Mouse (Mus musculus) C2C12 (cell line): ENCODE measurements at regions not wholly inside any gene's neighbourhood (a gene's known extent, or its start where the extent isn't known, plus 50 kb on each side); places are given as distances from the start of the nearest gene placed in this dataset.

Source experiments
- CEBPB ChIP-seq: IDR thresholded peaks from one replicate; pipeline ENCODE4 v1.6.1; 2011; ENCODE audit warnings: low read depth, mild to moderate bottlenecking, control low read depth, moderate library complexity
- CTCF ChIP-seq: IDR thresholded peaks from one replicate; pipeline ENCODE4 v1.5.1; 2011; ENCODE audit not compliant: control insufficient read depth, insufficient read depth, insufficient read length
- MAX ChIP-seq: IDR thresholded peaks from one replicate; pipeline ENCODE4 v1.6.1; 2011; ENCODE audit warnings: mild to moderate bottlenecking, control low read depth
- MYOG ChIP-seq: IDR thresholded peaks from one replicate; pipeline ENCODE4 v1.6.1; 2011; ENCODE audit not compliant: control insufficient read depth, insufficient read length; ENCODE audit errors: extremely low read depth

DNA sequence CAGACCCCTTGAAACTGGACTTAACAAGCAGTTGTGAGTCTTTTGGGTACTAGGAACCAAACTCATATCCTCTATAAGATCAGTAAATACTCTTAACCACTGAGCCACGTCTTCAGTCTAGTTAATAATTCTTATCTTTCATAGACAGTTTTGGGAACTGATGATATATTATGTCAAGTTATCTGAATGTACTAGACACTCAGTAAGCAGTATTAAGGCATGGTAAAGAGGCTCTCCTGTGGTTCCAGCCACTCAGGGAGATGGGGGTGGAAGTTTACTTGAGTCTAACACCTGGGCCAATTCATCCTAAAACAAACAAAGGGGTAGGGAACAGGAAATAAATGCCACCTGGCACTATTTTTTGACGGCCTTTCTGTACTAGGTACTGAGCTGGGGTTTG lies 81.2 kb upstream of the Fut8 start:
- TF ChIP-seq CTCF (no peak), MYOG (no peak), CEBPB (no peak), MAX (no peak)
